Mouse (Mus musculus): Measurements from ENCODE around the gene Rad51c.

DNA sequence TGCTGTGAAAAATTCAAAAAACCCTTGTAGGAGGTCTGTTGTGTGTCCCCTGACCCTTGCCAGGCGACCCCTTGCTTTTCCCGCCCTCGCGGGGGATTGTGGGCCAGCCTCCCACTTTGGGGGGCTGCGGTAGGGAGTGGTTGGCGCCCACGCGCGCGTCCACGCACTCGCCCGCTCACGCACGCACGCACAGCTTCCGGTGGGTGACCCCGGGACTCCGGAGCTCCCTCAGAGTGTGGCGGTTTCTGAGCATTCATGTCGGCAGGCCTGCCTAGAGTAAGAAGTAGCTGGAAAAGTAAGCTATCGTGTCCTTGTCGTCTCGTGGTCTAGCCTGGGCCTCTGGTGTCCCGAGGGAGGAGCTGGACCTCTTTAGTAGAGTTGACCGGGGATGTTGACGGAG lies at the start of gene Rad51c, which contains the start of gene Tex14:
- peak; percentile 1 for TF ChIP-seq MAX (IDR thresholded peaks at IDR 0.05)
- no peak for TF ChIP-seq USF1 (IDR thresholded peaks at IDR 0.05; ENCODE audit: low read depth)
- TF ChIP-seq CTCF (IDR thresholded peaks at IDR 0.05; ENCODE audit: control insufficient read depth, insufficient read depth, insufficient read length) = no peak
